Mouse (Mus musculus) G1E (cell line): Measurements from ENCODE around the gene Cpd.

Source experiments
- CTCF ChIP-seq: IDR thresholded peaks from 2 replicates; pipeline ENCODE4 v1.5.1; 2012; ENCODE audit warnings: low read depth, low read length, inconsistent platforms, mixed read lengths
- GATA1 ChIP-seq: IDR thresholded peaks from 2 replicates; pipeline ENCODE4 v1.6.1; 2012; ENCODE audit warnings: borderline replicate concordance, low read length, inconsistent platforms, mixed read lengths
- GATA2 ChIP-seq: IDR thresholded peaks from 2 replicates; pipeline ENCODE4 v1.6.1; 2012; ENCODE audit warnings: low read depth, low read length, inconsistent platforms, borderline replicate concordance
- POLR2AphosphoS5 ChIP-seq: IDR thresholded peaks from 2 replicates; pipeline ENCODE4 v1.6.1; 2012; ENCODE audit warnings: low read depth, low read length, inconsistent platforms; ENCODE audit not compliant: insufficient replicate concordance
- TAL1 ChIP-seq: conservative IDR thresholded peaks from 2 replicates; pipeline ENCODE4 v1.6.1; 2012; ENCODE audit warnings: low read depth, low read length, inconsistent platforms, mixed read lengths

- TF ChIP-seq GATA1 (no peak), CTCF (no peak), POLR2AphosphoS5 (no peak), GATA2 (no peak), TAL1 (no peak)
Measured at GRCm38 (mm10) chr11:76891738-76892349, 45.0 kb upstream of the Cpd start.
